Mouse (Mus musculus) hindbrain, embryonic 16.5 days (tissue): ENCODE data around the gene Filip1l. TPM values are rescaled to one million over a fixed set of nuclear protein-coding genes. Genes with fewer than 3 reads are reported as not detected.
A peak's percentile ranks its signal among the peaks of the same experiment; 100 is the strongest.

Experiments used
- ATAC-seq: fragments of 200-750 bp; cut with Nextera tagmentation; 2 replicates; pipeline ENCODE4 v1.8.0; 2017; ENCODE audit warnings: moderate TSS enrichment, moderate library complexity
- H3K27ac ChIP-seq: fragments of 300-500 bp; sonication (generic); 2 replicates; pipeline ENCODE4 v1.5.1; 2014; ENCODE audit warnings: low read depth, mild to moderate bottlenecking, control low read depth, low read length, moderate library complexity
- H3K27me3 ChIP-seq: fragments of 300-500 bp; sonication (generic); replicated peaks from 2 replicates; pipeline ENCODE4 v1.6.1; 2014; ENCODE audit warnings: low read length; ENCODE audit not compliant: control insufficient read depth, insufficient read depth
- H3K36me3 ChIP-seq: fragments of 300-500 bp; sonication (generic); 2 replicates; pipeline ENCODE4 v1.6.1; 2014; ENCODE audit warnings: mild to moderate bottlenecking, low read length, moderate library complexity, mixed read lengths; ENCODE audit not compliant: control insufficient read depth, insufficient read depth
- H3K4me1 ChIP-seq: fragments of 300-500 bp; sonication (generic); 2 replicates; pipeline ENCODE4 v1.6.1; 2014; ENCODE audit warnings: low read depth, low read length; ENCODE audit not compliant: control insufficient read depth, insufficient read depth
- H3K4me2 ChIP-seq: fragments of 300-500 bp; sonication (generic); 2 replicates; pipeline ENCODE4 v1.6.1; 2014; ENCODE audit warnings: mild to moderate bottlenecking, low read length, control low read depth, moderate library complexity
- H3K4me3 ChIP-seq: fragments of 300-500 bp; sonication (generic); 2 replicates; pipeline ENCODE4 v1.5.1; 2014; ENCODE audit warnings: mild to moderate bottlenecking, low read length, control low read depth, moderate library complexity
- H3K9ac ChIP-seq: fragments of 300-500 bp; sonication (generic); 2 replicates; pipeline ENCODE4 v1.6.1; 2014; ENCODE audit warnings: low read depth, mild to moderate bottlenecking, control low read depth, low read length, moderate library complexity
- H3K9me3 ChIP-seq: fragments of 300-500 bp; sonication (generic); 2 replicates; pipeline ENCODE4 v1.6.1; 2014; ENCODE audit warnings: mild to moderate bottlenecking, low read length, moderate library complexity; ENCODE audit not compliant: control insufficient read depth
- WGBS: fragments of 180-500 bp; shearing (Covaris S2); extraction: QIAGEN DNeasy Blood & Tissue Kit; methylation state at CpG from one replicate; pipeline ENCODE4 v1.1.7; 2014; 5-methylcytosine and 5-hydroxymethylcytosine counted together
- polyA plus RNA-seq: library from polyadenylated mRNA; unstranded; fragments of >200 nt; fragmentation: Nextera tagmentation; extraction: Ambion mirVana; gene quantifications from 2 replicates; pipeline ENCODE4 v1.2.1, GENCODE M21; 2015

The Filip1l gene
- polyA plus RNA-seq, 1 experiment from 2014 or later = 2.2 TPM

DNA sequence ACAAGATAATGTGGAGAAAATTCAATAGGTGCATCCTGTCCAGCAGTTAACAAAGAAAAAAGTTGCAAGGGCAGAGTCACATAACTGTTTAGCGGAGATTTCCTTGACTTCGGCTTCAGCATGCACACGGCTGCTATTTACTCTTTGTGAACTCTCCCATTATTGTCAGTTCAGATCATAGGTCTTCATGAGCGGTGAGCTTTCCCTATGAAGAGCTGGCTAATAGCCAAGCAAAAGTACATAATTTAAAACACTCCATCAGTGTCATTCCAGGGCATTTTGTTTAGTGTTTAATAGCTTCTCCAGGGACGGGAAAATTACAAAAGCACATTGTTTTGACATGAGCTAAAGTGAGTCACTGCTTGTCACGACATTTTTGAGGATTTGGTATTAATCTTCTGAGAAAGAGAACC, 179.2 kb downstream of the Filip1l start:
- H3K36me3 ChIP-seq = no peaks in the 10 kb centered on the region
- H3K27me3 ChIP-seq = no peaks in the 10 kb centered on the region
- no peak for ATAC-seq
- H3K4me1 ChIP-seq = no peaks in the 10 kb centered on the region
- H3K9me3 ChIP-seq = no peaks in the 10 kb centered on the region
- H3K27ac ChIP-seq = no peak overlapping the region
- no peak overlapping the region for H3K9ac ChIP-seq
- WGBS = 25% methylated on average over 6 of the region's 6 CpGs
- H3K4me3 ChIP-seq = no peak overlapping the region
- H3K4me2 ChIP-seq = no peak overlapping the region

DNA sequence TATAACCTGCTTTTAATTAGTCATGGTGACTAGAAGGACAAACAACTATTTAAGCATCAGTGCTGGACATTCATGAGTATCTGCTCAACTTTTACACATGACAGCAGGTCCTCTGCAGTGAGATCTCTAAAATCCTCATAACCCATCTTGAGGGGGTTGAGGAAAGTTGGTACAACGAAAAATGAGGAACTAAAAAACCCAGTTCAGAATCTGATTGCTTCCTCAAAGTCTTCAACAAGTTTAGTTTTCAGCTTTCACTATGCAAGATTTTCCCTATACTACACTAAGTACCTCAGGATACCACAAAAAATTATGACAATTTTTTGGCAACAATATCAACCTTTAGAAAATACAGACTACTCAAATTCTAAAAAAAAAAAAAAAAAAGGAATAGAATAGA, 181.5 kb downstream of the Filip1l start:
- H3K9me3 ChIP-seq = no peaks in the 10 kb centered on the region
- no peak overlapping the region for H3K9ac ChIP-seq
- no peak overlapping the region for H3K4me3 ChIP-seq
- no peaks in the 10 kb centered on the region for H3K36me3 ChIP-seq
- H3K4me1 ChIP-seq = no peaks in the 10 kb centered on the region
- no peak overlapping the region for H3K4me2 ChIP-seq
- 92% methylated on average over 1 of the region's 1 CpGs for WGBS
- H3K27ac ChIP-seq = no peak overlapping the region
- no peak for ATAC-seq
- H3K27me3 ChIP-seq = no peaks in the 10 kb centered on the region

DNA sequence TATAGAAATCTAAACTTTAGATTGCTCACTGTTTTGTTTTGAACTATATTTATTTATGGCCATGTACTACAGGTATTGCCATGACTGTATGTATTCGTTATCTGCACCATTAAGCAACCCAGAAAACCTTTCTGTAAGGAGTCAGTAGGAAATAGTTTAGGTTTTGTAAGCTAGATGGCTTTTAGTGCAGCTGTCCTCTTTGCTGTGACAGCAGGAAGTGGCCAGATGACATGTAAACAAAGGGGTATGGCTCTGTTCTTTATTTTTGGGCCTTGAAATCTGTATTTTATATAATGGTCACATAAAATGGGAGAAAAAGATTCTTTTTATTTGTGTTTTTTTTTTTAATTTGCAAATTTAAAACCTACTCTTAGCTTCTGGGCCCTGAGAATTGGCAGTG, 181.9 kb downstream of the Filip1l start:
- no peaks in the 10 kb centered on the region for H3K4me1 ChIP-seq
- no peak for ATAC-seq
- H3K4me2 ChIP-seq = no peak overlapping the region
- no peak overlapping the region for H3K4me3 ChIP-seq
- no peaks in the 10 kb centered on the region for H3K36me3 ChIP-seq
- no peak overlapping the region for H3K27ac ChIP-seq
- no peak overlapping the region for H3K9ac ChIP-seq
- H3K27me3 ChIP-seq = no peaks in the 10 kb centered on the region
- 72% methylated on average over 1 of the region's 1 CpGs for WGBS
- no peaks in the 10 kb centered on the region for H3K9me3 ChIP-seq

DNA sequence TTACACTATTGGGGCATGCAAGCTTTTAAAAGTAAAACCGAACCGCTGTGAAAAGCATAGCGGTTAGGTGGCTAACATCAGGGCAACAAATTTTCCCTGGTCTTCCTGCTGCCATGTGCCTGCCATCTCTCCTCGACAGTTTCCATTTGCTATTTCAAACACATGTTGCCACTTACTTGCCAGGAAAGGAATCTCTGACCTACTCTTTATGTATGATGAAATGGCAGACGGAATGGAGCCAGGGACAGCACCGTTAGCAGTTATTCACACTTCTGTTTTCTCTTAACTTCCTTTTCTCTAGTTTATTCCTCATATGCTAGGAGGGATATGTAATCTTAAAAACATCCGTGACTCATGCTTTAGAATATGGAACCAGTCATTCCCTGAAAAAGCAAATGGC, 183.6 kb downstream of the Filip1l start:
- H3K4me1 ChIP-seq = no peaks in the 10 kb centered on the region
- H3K4me3 ChIP-seq = no peak overlapping the region
- H3K36me3 ChIP-seq = no peaks in the 10 kb centered on the region
- no peaks in the 10 kb centered on the region for H3K9me3 ChIP-seq
- no peak overlapping the region for H3K9ac ChIP-seq
- no peak overlapping the region for H3K4me2 ChIP-seq
- no peak for ATAC-seq
- no peak overlapping the region for H3K27ac ChIP-seq
- WGBS = 87% methylated on average over 7 of the region's 7 CpGs
- no peaks in the 10 kb centered on the region for H3K27me3 ChIP-seq

DNA sequence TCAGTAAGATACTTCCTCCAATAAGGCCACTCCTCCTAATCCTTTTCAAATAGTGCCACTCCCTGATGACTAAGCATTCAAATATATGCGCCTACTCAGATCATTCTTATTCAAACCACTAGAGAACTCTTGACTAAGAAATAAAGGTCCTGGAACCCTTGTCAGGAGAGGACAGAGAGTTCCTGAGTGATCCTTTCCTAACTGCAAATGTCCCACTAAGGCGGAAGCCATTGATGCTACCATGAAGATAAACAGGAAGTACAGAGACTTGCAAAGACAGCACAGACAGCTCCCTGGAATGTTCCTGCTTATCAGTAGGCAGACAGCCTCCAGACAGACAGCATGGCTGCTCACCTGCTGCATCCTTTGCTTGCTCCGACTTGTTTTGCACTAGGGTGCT, 190.3 kb downstream of the Filip1l start:
- H3K27me3 ChIP-seq = no peaks in the 10 kb centered on the region
- no peak overlapping the region for H3K4me3 ChIP-seq
- WGBS = 97% methylated on average over 3 of the region's 3 CpGs
- no peak overlapping the region for H3K27ac ChIP-seq
- no peaks in the 10 kb centered on the region for H3K36me3 ChIP-seq
- no peaks in the 10 kb centered on the region for H3K4me1 ChIP-seq
- no peaks in the 10 kb centered on the region for H3K9me3 ChIP-seq
- no peak overlapping the region for H3K9ac ChIP-seq
- H3K4me2 ChIP-seq = no peak overlapping the region
- ATAC-seq = no peak

DNA sequence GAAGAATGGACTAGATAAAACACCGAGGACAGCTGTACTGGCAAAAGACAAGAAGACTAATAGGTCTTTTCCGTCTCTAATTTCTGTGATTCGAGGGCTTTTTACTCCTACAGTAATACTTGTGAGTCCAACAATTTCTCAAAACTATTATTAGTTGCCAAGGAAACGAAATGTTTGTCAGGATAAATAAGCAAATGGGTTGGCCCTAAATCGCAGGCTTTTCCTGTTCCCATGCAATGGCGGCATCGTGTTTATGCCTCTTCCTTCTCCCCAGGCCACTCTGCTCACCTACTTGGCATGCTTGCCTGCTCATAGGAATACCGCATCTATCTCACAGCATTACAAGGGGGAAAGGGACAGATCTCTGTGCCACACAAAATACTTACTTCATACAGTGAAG, 191.5 kb downstream of the Filip1l start:
- no peak overlapping the region for H3K27ac ChIP-seq
- 70% methylated on average over 8 of the region's 8 CpGs for WGBS
- no peak overlapping the region for H3K4me2 ChIP-seq
- H3K4me3 ChIP-seq = no peak overlapping the region
- no peaks in the 10 kb centered on the region for H3K4me1 ChIP-seq
- no peaks in the 10 kb centered on the region for H3K36me3 ChIP-seq
- no peaks in the 10 kb centered on the region for H3K9me3 ChIP-seq
- H3K27me3 ChIP-seq = no peaks in the 10 kb centered on the region
- no peak overlapping the region for H3K9ac ChIP-seq
- ATAC-seq = no peak

DNA sequence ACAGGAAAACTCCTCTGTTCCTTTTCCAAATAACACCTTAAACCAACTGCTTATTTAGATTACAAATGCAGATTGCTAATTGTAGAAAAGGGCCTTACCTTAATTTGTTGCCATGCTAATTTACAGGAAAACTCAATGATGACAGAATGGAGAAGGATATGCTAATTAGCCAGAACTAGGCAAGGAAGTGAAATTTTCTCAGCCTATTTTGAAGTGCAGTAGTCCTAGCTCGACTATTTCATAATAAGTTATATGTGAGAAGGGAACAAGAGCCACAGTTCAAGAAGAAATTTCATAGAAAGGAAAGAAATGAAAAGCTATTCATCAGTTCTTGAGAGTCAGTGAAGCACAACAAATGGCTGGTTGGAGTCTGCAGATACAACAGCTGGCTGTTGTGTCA, 193.5 kb downstream of the Filip1l start:
- Histone ChIP-seq H3K36me3 (no peaks in the 10 kb centered on the region), H3K9ac (no peak overlapping the region), H3K4me2 (no peak overlapping the region), H3K9me3 (no peaks in the 10 kb centered on the region), H3K4me1 (no peaks in the 10 kb centered on the region), H3K27ac (no peak overlapping the region), H3K4me3 (no peak overlapping the region), H3K27me3 (peaks cover 3% of the 10 kb centered on the region; the same call in 1 of the 2 replicates)
- ATAC-seq = no peak
- 63% methylated on average over 1 of the region's 1 CpGs for WGBS

DNA sequence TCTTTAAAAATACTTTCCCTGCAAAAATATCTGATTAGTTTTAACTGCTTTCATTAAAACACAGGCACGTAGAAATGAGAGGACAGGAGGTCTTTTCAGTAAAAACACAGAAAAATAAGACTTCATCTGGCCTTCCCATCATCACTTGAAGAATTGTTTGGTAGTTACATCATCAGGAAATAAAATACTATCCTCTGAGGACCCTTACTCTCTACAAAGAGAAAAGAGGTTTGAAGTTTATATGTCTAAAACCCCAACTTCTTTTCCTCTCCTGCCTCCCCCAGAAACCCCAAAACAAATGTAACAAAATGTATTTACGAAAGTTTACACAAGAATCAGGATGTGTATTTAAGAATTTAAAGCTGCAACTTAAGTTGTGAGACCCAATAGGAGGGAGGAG, 195.7 kb downstream of the Filip1l start:
- no peaks in the 10 kb centered on the region for H3K4me1 ChIP-seq
- peak overlapping the region; percentile 85 for H3K4me3 ChIP-seq
- H3K4me2 ChIP-seq = peak overlapping the region; percentile 99
- WGBS = 67% methylated on average over 2 of the region's 2 CpGs
- H3K27ac ChIP-seq = no peak overlapping the region
- no peaks in the 10 kb centered on the region for H3K9me3 ChIP-seq
- H3K27me3 ChIP-seq = peaks cover 3% of the 10 kb centered on the region; the same call in 1 of the 2 replicates
- H3K36me3 ChIP-seq = no peaks in the 10 kb centered on the region
- ATAC-seq = no peak
- H3K9ac ChIP-seq = peak overlapping the region; percentile 87

DNA sequence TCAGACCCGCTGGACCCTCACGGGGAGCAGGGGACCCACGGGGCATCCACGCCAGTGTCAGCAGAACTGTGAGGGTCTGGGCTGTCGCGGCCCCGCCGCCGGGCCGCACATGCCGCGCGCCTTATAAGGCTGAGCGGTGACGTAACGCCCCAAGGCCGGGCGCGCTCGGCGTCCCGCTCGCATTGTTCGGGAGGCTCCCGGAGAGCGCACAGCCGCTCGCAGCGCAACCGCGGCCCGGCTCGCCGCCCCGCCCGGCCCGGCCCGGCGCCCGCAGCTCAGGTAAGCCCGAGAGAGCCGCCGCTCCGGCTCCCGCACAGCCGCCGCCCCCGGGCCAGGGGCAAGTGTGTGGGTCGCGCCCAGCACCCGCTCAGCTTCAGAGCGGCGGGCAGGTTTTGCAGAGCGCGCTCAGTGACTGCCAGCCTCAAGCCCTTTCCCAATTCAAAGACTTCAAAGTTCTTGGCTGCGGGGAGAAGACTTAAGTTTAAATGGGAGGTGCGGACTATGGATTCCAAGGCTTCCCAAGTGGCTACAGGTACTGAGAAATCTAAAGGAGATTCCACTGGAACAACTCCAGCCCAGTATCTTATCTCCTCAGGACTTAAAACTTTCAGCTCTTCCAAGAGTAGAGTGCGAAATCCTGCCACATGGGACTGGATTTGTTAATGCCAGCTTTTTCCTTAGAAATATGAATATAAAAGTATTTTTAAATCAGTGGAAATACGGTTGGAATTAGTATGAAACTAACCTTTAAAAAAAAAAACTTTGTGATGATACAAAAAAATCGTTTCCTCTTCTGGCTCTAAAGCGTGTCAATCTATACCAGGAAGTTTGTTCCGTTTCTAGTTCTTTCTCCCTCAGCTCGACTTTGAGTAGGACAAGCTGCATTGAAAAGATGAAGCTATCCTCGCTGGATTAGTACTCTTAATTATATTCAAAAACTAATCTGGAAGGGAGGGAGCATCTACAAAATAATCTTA, 196.5 kb downstream of the Filip1l start:
- H3K4me2 ChIP-seq = peak overlapping the region; percentile 99
- H3K4me1 ChIP-seq = no peaks in the 10 kb centered on the region
- peak overlapping the region; percentile 85 for H3K4me3 ChIP-seq
- no peaks in the 10 kb centered on the region for H3K9me3 ChIP-seq
- peak; percentile 97 for ATAC-seq
- peaks cover 3% of the 10 kb centered on the region; the same call in 1 of the 2 replicates for H3K27me3 ChIP-seq
- no peaks in the 10 kb centered on the region for H3K36me3 ChIP-seq
- peak overlapping the region; percentile 87 for H3K9ac ChIP-seq
- H3K27ac ChIP-seq = no peak overlapping the region
- 3% methylated on average over 50 of the region's 64 CpGs for whole genome bisulfite sequencing
